Mouse (Mus musculus) midbrain, embryonic 13.5 days (tissue): ENCODE results near the gene Gm21961. TPM values are rescaled to one million over a fixed set of nuclear protein-coding genes. Genes with fewer than 3 reads are reported as not detected.
"Not testable (repeated sequence)": the region's sequence is repeated elsewhere in the genome, so short reads cannot be mapped to it uniquely, and the experiment has no call there.

Experiments used
- ATAC-seq: fragments of 200-750 bp; cut with Nextera tagmentation; 2 replicates; pipeline ENCODE4 v1.8.0; 2017; ENCODE audit warnings: mild to moderate bottlenecking, moderate TSS enrichment, moderate library complexity
- H3K27ac ChIP-seq: fragments of 300-500 bp; sonication (generic); 2 replicates; pipeline ENCODE4 v1.5.1; 2015; ENCODE audit warnings: inconsistent platforms, mild to moderate bottlenecking, moderate library complexity
- H3K27me3 ChIP-seq: fragments of 300-500 bp; sonication (generic); 2 replicates; pipeline ENCODE4 v1.6.1; 2015; ENCODE audit warnings: mild to moderate bottlenecking, inconsistent platforms
- H3K36me3 ChIP-seq: fragments of 300-500 bp; sonication (generic); 2 replicates; pipeline ENCODE4 v1.6.1; 2015; ENCODE audit warnings: mild to moderate bottlenecking, inconsistent platforms
- H3K4me1 ChIP-seq: fragments of 300-500 bp; sonication (generic); replicated peaks from 2 replicates; pipeline ENCODE4 v1.6.1; 2015; ENCODE audit warnings: inconsistent platforms
- H3K4me2 ChIP-seq: fragments of 300-500 bp; sonication (generic); replicated peaks from 2 replicates; pipeline ENCODE4 v1.6.1; 2015; ENCODE audit warnings: moderate library complexity, mild to moderate bottlenecking, inconsistent platforms
- H3K4me3 ChIP-seq: fragments of 300-500 bp; sonication (generic); replicated peaks from 2 replicates; pipeline ENCODE4 v1.5.1; 2015; ENCODE audit warnings: mild to moderate bottlenecking, inconsistent platforms
- H3K9ac ChIP-seq: fragments of 300-500 bp; sonication (generic); replicated peaks from 2 replicates; pipeline ENCODE4 v1.6.1; 2015; ENCODE audit warnings: mild to moderate bottlenecking, inconsistent platforms
- H3K9me3 ChIP-seq: fragments of 300-500 bp; sonication (generic); 2 replicates; pipeline ENCODE4 v1.6.1; 2016; ENCODE audit warnings: mild to moderate bottlenecking, inconsistent platforms
- WGBS: fragments of 180-500 bp; shearing (Covaris S2); methylation state at CpG from one replicate; pipeline ENCODE4 v1.1.7; 2015; 5-methylcytosine and 5-hydroxymethylcytosine counted together
- polyA plus RNA-seq: library from polyadenylated mRNA; unstranded; fragments of >200 nt; fragmentation: Nextera tagmentation; extraction: Ambion mirVana; gene quantifications from 2 replicates; pipeline ENCODE4 v1.2.1, GENCODE M21; 2015

The Gm21961 gene
- polyA plus RNA-seq: not detected in 2 replicates

DNA sequence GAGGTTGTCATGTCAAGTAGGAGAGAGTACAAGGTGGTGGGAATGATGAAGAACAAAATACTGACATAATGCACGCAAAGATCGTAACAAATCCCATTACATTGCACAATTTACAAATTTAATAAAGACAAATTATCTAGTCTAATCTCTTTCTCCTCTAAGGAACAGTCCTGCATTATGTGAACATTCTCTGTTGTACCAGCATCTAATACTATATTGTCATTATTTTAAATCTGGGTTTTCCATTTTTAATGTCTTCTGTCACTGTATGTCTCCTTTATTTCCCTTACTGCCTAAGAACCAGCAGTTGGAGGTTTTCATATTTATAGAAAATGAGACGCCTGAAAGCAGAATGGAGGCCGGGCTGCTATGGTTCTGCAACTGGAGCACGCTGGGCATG is at the start of gene Gm21961:
TSS of gene Gm21961 (minus strand) at position 101 of the 400 bp plus-strand sequence.
- Histone ChIP-seq H3K36me3 (no peaks in the 10 kb centered on the region), H3K4me2 (no peak within 1 kb of the TSS), H3K9me3 (no peaks in the 10 kb centered on the region), H3K9ac (no peak within 1 kb of the TSS), H3K27me3 (no peaks in the 10 kb centered on the region), H3K4me1 (no peaks in the 10 kb centered on the region), H3K27ac (no peak within 1 kb of the TSS), H3K4me3 (no peak within 1 kb of the TSS)
- WGBS: 95% methylated on average over 5 of the region's 5 CpGs
- ATAC-seq: no peak

DNA sequence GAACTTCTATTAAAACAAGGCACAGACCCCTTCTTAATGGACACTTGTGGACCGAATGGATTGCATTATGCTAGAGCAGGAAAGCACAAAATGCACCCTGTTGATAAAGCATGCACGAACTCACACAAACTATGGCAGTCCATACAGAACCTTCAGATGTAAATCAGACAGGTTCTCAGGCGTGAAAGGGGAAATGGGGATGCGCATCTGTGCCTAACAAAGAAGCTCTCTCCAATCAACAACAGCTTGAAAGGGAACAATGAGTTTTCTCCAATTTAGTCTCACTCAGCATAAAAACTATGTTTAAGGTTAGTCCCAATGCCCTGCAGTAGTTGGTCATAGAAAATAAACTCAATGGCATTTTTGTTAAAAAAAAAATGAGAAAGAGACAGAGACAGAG is 27.3 kb upstream of the Gm21961 start:
- Histone ChIP-seq H3K27ac (no peak overlapping the region), H3K36me3 (no peaks in the 10 kb centered on the region), H3K4me3 (no peak overlapping the region), H3K4me2 (no peak overlapping the region), H3K27me3 (no peaks in the 10 kb centered on the region), H3K9me3 (no peaks in the 10 kb centered on the region), H3K4me1 (no peaks in the 10 kb centered on the region), H3K9ac (no peak overlapping the region)
- WGBS: 32% methylated on average over 4 of the region's 4 CpGs
- ATAC-seq: no peak

DNA sequence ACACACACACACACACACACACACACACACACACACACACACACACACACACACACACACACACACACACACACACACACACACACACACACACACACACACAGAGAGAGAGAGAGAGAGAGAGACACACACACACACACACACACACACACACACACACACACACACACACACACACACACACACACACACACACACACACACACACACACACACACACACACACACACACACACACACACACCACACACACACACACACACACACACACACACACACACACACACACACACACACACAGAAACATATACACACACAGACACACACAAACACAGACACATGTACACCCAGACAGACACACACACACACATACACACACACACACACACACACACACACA is 24.5 kb upstream of the Gm21961 start:
- not testable (repeated sequence) for H3K4me3 ChIP-seq, H3K27ac ChIP-seq, H3K36me3 ChIP-seq, H3K4me1 ChIP-seq, H3K9me3 ChIP-seq, H3K27me3 ChIP-seq, H3K9ac ChIP-seq, H3K4me2 ChIP-seq, ATAC-seq

DNA sequence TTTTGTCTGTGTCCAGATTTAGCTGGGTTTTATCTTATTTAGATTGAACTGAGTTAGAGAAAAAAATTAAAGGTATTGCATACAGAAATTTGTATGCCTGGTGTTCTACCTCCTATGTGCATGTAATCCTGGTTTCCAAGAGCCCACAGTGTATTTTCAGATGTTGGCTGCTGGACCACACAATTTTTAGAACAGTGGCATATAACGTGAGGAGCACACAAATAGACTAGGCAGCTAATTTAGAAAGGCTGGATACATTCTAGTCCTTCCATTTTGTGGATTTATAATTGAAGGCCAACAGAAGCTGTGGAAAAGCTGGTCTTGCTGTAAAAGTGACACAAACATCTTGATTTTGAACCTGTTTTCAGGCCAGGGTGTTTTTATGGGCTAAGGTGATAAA is 3.3 kb upstream of the Gm21961 start:
- WGBS: 84% methylated on average over 1 of the region's 1 CpGs
- H3K4me2 ChIP-seq: no peak overlapping the region
- no peaks in the 10 kb centered on the region for H3K9me3 ChIP-seq
- no peaks in the 10 kb centered on the region for H3K36me3 ChIP-seq
- no peaks in the 10 kb centered on the region for H3K4me1 ChIP-seq
- H3K27me3 ChIP-seq: no peaks in the 10 kb centered on the region
- H3K27ac ChIP-seq: no peak overlapping the region
- H3K4me3 ChIP-seq: no peak overlapping the region
- no peak overlapping the region for H3K9ac ChIP-seq
- ATAC-seq: no peak

DNA sequence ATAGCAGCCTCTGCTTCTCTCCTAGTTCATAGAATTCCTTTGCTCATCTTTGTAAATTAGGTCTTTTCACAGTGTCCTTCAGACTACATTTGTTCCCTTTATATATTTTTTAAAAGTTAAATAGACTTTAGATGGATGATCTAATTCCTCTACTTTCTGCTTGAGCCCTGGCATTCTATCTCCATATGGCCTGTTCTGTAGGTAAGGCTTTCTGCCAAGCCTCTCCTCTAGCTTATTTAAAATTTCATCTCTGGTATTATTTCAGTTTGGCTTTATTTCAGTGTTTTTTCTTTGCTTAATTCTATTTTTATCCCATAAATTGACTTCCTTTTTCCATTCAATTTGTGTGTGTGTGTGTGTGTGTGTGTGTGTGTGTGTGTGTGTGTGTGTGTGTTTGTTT is 8.5 kb downstream of the Gm21961 start:
- H3K27me3 ChIP-seq: no peaks in the 10 kb centered on the region
- no peak overlapping the region for H3K9ac ChIP-seq
- no peak overlapping the region for H3K4me3 ChIP-seq
- H3K36me3 ChIP-seq: no peaks in the 10 kb centered on the region
- no peak overlapping the region for H3K4me2 ChIP-seq
- H3K4me1 ChIP-seq: no peaks in the 10 kb centered on the region
- no peak overlapping the region for H3K27ac ChIP-seq
- ATAC-seq: no peak
- H3K9me3 ChIP-seq: no peaks in the 10 kb centered on the region

DNA sequence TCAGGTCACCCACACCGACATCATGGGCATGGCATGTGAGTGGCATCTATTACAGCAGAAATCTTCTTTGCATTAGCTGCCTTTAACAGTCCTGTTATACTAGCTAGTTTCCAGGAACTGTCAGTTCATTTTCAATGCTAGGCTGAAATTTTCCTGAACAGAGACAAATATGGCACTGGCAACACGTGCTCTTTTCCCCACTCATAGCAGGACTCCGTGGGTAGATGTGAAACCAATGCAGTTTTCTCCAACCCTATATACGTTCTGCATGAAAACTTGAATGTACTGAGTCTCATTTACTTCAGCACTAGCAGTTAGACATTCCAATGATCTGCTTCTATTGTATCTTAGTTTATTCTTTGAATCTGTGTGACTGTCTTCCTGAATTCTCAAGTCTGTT is 20.2 kb downstream of the Gm21961 start:
- Histone ChIP-seq H3K27ac (no peak overlapping the region), H3K4me2 (no peak overlapping the region), H3K4me1 (no peaks in the 10 kb centered on the region), H3K27me3 (no peaks in the 10 kb centered on the region), H3K4me3 (no peak overlapping the region), H3K36me3 (no peaks in the 10 kb centered on the region), H3K9ac (no peak overlapping the region), H3K9me3 (no peaks in the 10 kb centered on the region)
- no peak for ATAC-seq
- 89% methylated on average over 4 of the region's 4 CpGs for WGBS

DNA sequence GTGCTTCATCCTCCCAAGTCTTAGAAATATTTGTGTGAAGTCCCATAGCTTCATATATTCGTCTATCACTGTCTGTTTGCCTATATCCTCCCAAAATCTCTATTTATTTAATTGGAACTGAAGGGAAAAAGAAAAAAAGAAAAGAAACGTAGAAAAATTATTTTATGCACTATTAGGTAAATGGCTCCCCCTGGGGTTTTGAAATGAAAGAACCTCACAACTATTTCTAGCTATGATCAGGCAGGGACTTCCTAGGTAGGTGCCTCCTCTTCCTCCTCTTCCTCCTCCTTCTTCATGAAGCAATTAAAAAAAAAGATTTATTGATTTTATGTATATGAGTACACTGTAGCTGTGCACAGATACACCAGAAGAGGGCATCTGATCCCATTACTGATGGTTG is 34.7 kb downstream of the Gm21961 start:
- 71% methylated on average over 2 of the region's 2 CpGs for WGBS

DNA sequence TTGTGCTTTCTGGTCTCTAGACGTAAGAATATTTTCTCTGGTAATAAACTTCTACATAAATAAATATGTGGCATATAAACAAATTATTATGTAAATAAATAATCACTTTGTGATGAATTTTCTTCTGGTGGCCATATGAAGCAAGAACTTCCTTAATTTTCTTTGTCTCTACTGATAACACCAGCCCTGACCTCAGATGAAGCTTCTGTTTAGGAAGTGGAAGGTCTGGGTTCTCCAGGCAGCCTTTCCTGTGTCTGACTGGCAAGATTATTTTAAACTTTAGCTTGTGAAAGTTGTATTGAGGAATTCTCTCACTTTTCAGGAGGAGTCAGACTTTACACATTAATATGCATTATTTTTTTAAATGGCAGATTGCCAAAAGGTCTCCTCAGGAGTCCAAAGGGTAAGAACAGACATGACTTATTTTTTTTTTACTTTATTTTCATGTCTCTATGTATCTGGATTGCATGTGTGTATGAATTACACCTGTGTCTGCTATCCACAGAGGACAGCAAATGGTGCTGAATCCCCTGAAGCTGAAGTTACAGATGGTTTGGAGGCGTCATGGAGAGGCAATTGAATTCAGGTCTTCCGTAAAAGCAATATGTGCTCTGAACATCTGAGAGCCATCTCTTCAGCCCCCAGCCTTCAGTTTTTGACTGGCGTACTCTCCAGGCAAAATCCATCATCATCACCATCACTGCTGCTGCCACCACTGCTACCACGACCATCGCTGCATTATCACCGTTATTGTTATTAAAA is 38.5 kb downstream of the Gm21961 start:
- WGBS: 91% methylated on average over 7 of the region's 7 CpGs

More for the DNA sequence above, 34.7 kb downstream of the Gm21961 start:
- H3K4me2 ChIP-seq: no peak overlapping the region
- H3K9me3 ChIP-seq: no peaks in the 10 kb centered on the region
- H3K27me3 ChIP-seq: no peaks in the 10 kb centered on the region
- no peaks in the 10 kb centered on the region for H3K4me1 ChIP-seq
- no peak overlapping the region for H3K27ac ChIP-seq
- no peak overlapping the region for H3K4me3 ChIP-seq
- no peaks in the 10 kb centered on the region for H3K36me3 ChIP-seq
- ATAC-seq: no peak
- H3K9ac ChIP-seq: no peak overlapping the region

More for the DNA sequence above, 38.5 kb downstream of the Gm21961 start:
- Histone ChIP-seq H3K27ac (no peak overlapping the region), H3K4me3 (no peak overlapping the region), H3K9ac (no peak overlapping the region), H3K4me2 (no peak overlapping the region), H3K27me3 (no peaks in the 10 kb centered on the region), H3K4me1 (no peaks in the 10 kb centered on the region), H3K9me3 (no peaks in the 10 kb centered on the region), H3K36me3 (no peaks in the 10 kb centered on the region)
- no peak for ATAC-seq

Other genes starting within 250 kb of the Gm21961 start
- gene Gm21798, start 197.2 kb downstream of the Gm21961 start, polyA plus RNA-seq: not detected in 2 replicates